Comparison of ENCODE assay signal across 12 mouse cellular contexts in genomic region chr13:80295723-80296122, GRCm38 (mm10).
"Had no signal": no experiment of that assay in that cellular context is flagged by ENCODE, and none has a peak within 500 bp of the region (broad histone marks: within the 10 kb centered on the region; RNA-seq: fewer than 3 reads in every experiment).

No protein-coding gene starts in this region.

- H3K4me2 ChIP-seq: limb, embryonic 13.5 days; liver, embryonic 12.5 days; lung, embryonic 15.5 days; midbrain, embryonic 12.5 days; neural tube, embryonic 13.5 days had no signal

- DNase-seq: kidney, adult 18-20 months; kidney, postnatal 25 days; left cerebral cortex, postnatal 4 days; lung, postnatal 14 days; thymus, adult 2 months; thymus, postnatal 25 days had no signal

- H3K4me3 ChIP-seq: limb, embryonic 13.5 days; liver, embryonic 12.5 days; lung, embryonic 15.5 days; midbrain, embryonic 12.5 days; neural tube, embryonic 13.5 days had no signal

- H3K36me3 ChIP-seq: limb, embryonic 13.5 days; liver, embryonic 12.5 days; lung, embryonic 15.5 days; midbrain, embryonic 12.5 days; neural tube, embryonic 13.5 days had no signal

- H3K9me3 ChIP-seq: limb, embryonic 13.5 days; liver, embryonic 12.5 days; lung, embryonic 15.5 days; midbrain, embryonic 12.5 days; neural tube, embryonic 13.5 days had no signal

- ATAC-seq: liver, embryonic 12.5 days; midbrain, embryonic 16.5 days had no signal

- H3K27me3 ChIP-seq: limb, embryonic 13.5 days; liver, embryonic 12.5 days; lung, embryonic 15.5 days; midbrain, embryonic 12.5 days; neural tube, embryonic 13.5 days had no signal

- H3K9ac ChIP-seq: limb, embryonic 13.5 days; liver, embryonic 12.5 days; lung, embryonic 15.5 days; midbrain, embryonic 12.5 days; neural tube, embryonic 13.5 days had no signal

- H3K27ac ChIP-seq: limb, embryonic 13.5 days; liver, embryonic 12.5 days; lung, embryonic 15.5 days; midbrain, embryonic 12.5 days; neural tube, embryonic 13.5 days had no signal

- H3K4me1 ChIP-seq: limb, embryonic 13.5 days; liver, embryonic 12.5 days; lung, embryonic 15.5 days; neural tube, embryonic 13.5 days had no signal
